Mouse (Mus musculus): ENCODE measurements at regions not wholly inside any gene's neighbourhood (a gene's known extent, or its start where the extent isn't known, plus 50 kb on each side); places are given as distances from the start of the nearest gene placed in this dataset.

- H3K4me1 ChIP-seq (ENCODE audit: control insufficient read depth, insufficient read depth, low read length) = no peaks in the 10 kb centered on the region; the same call in 1 of the 2 replicates
- no peak overlapping the region for H3K4me3 ChIP-seq (ENCODE audit: insufficient read depth, low read length)
- TF ChIP-seq CTCF (IDR thresholded peaks at IDR 0.05; ENCODE audit: extremely low read depth, insufficient read depth, low read length) (no peak), POLR2A (IDR thresholded peaks at IDR 0.05; ENCODE audit: extremely low read depth, insufficient read depth, low read length) (no peak)
- H3K27ac ChIP-seq (ENCODE audit: insufficient read depth, low read length) = no peak overlapping the region
These were observed 84.3 kb upstream of the 1700016C15Rik start for GRCm38 (mm10) chr1:177645327-177645726.

GRCm38 (mm10) chr1:177645897-177646535 is 83.6 kb upstream of the 1700016C15Rik start:
- TF ChIP-seq POLR2A (IDR thresholded peaks at IDR 0.05; ENCODE audit: extremely low read depth, insufficient read depth, low read length) (no peak), CTCF (IDR thresholded peaks at IDR 0.05; ENCODE audit: extremely low read depth, insufficient read depth, low read length) (no peak)
- H3K4me1 ChIP-seq (ENCODE audit: control insufficient read depth, insufficient read depth, low read length) = no peaks in the 10 kb centered on the region; the same call in 1 of the 2 replicates

GRCm38 (mm10) chr1:177647876-177648275 is 81.7 kb upstream of the 1700016C15Rik start:
- Histone ChIP-seq H3K27ac (ENCODE audit: insufficient read depth, low read length) (no peak overlapping the region; the same call in 1 of the 2 replicates), H3K4me3 (ENCODE audit: insufficient read depth, low read length) (no peak overlapping the region), H3K4me1 (ENCODE audit: control insufficient read depth, insufficient read depth, low read length) (no peaks in the 10 kb centered on the region; the same call in 1 of the 2 replicates)
- TF ChIP-seq CTCF (IDR thresholded peaks at IDR 0.05; ENCODE audit: extremely low read depth, insufficient read depth, low read length) = no peak

More at GRCm38 (mm10) chr1:177645897-177646535, 83.6 kb upstream of the 1700016C15Rik start:
- no peak overlapping the region for H3K4me3 ChIP-seq (ENCODE audit: insufficient read depth, low read length)
- no peak overlapping the region for H3K27ac ChIP-seq (ENCODE audit: insufficient read depth, low read length)

- no peak for TF ChIP-seq CTCF (IDR thresholded peaks at IDR 0.05; ENCODE audit: extremely low read depth, insufficient read depth, low read length)
- TF ChIP-seq POLR2A (IDR thresholded peaks at IDR 0.05; ENCODE audit: extremely low read depth, insufficient read depth, low read length) = no peak
- no peak overlapping the region for H3K4me3 ChIP-seq (ENCODE audit: insufficient read depth, low read length)
- no peak overlapping the region for H3K27ac ChIP-seq (ENCODE audit: insufficient read depth, low read length)
- no peaks in the 10 kb centered on the region; the same call in 1 of the 2 replicates for H3K4me1 ChIP-seq (ENCODE audit: control insufficient read depth, insufficient read depth, low read length)
These were observed 80.6 kb upstream of the 1700016C15Rik start for GRCm38 (mm10) chr1:177648974-177649373.

GRCm38 (mm10) chr1:177651219-177651618 is 78.4 kb upstream of the 1700016C15Rik start:
- TF ChIP-seq CTCF (IDR thresholded peaks at IDR 0.05; ENCODE audit: extremely low read depth, insufficient read depth, low read length) (no peak), POLR2A (IDR thresholded peaks at IDR 0.05; ENCODE audit: extremely low read depth, insufficient read depth, low read length) (no peak)
- H3K27ac ChIP-seq (ENCODE audit: insufficient read depth, low read length) = no peak overlapping the region
- no peaks in the 10 kb centered on the region; the same call in 1 of the 2 replicates for H3K4me1 ChIP-seq (ENCODE audit: control insufficient read depth, insufficient read depth, low read length)
- no peak overlapping the region for H3K4me3 ChIP-seq (ENCODE audit: insufficient read depth, low read length)

- no peak overlapping the region for H3K27ac ChIP-seq (ENCODE audit: insufficient read depth, low read length)
- no peak overlapping the region for H3K4me3 ChIP-seq (ENCODE audit: insufficient read depth, low read length)
- TF ChIP-seq POLR2A (IDR thresholded peaks at IDR 0.05; ENCODE audit: extremely low read depth, insufficient read depth, low read length) = no peak
- no peak for TF ChIP-seq CTCF (IDR thresholded peaks at IDR 0.05; ENCODE audit: extremely low read depth, insufficient read depth, low read length)
- H3K4me1 ChIP-seq (ENCODE audit: control insufficient read depth, insufficient read depth, low read length) = no peaks in the 10 kb centered on the region
These were observed 66.5 kb upstream of the 1700016C15Rik start for GRCm38 (mm10) chr1:177663163-177663562.

GRCm38 (mm10) chr1:177667041-177667791 is 62.4 kb upstream of the 1700016C15Rik start:
- H3K27ac ChIP-seq (ENCODE audit: insufficient read depth, low read length) = no peak overlapping the region
- H3K4me1 ChIP-seq (ENCODE audit: control insufficient read depth, insufficient read depth, low read length) = no peaks in the 10 kb centered on the region
- H3K4me3 ChIP-seq (ENCODE audit: insufficient read depth, low read length) = no peak overlapping the region
- TF ChIP-seq POLR2A (IDR thresholded peaks at IDR 0.05; ENCODE audit: extremely low read depth, insufficient read depth, low read length) (no peak), CTCF (IDR thresholded peaks at IDR 0.05; ENCODE audit: extremely low read depth, insufficient read depth, low read length) (no peak)

GRCm38 (mm10) chr1:177670576-177670975 is 59.0 kb upstream of the 1700016C15Rik start:
- H3K4me3 ChIP-seq (ENCODE audit: insufficient read depth, low read length) = no peak overlapping the region
- H3K27ac ChIP-seq (ENCODE audit: insufficient read depth, low read length) = no peak overlapping the region
- TF ChIP-seq POLR2A (IDR thresholded peaks at IDR 0.05; ENCODE audit: extremely low read depth, insufficient read depth, low read length) (no peak), CTCF (IDR thresholded peaks at IDR 0.05; ENCODE audit: extremely low read depth, insufficient read depth, low read length) (no peak)
- H3K4me1 ChIP-seq (ENCODE audit: control insufficient read depth, insufficient read depth, low read length) = no peaks in the 10 kb centered on the region

GRCm38 (mm10) chr1:177676657-177677056 is 53.0 kb upstream of the 1700016C15Rik start:
- H3K27ac ChIP-seq (ENCODE audit: insufficient read depth, low read length) = no peak overlapping the region
- H3K4me1 ChIP-seq (ENCODE audit: control insufficient read depth, insufficient read depth, low read length) = no peaks in the 10 kb centered on the region
- TF ChIP-seq CTCF (IDR thresholded peaks at IDR 0.05; ENCODE audit: extremely low read depth, insufficient read depth, low read length) (no peak), POLR2A (IDR thresholded peaks at IDR 0.05; ENCODE audit: extremely low read depth, insufficient read depth, low read length) (no peak)
- H3K4me3 ChIP-seq (ENCODE audit: insufficient read depth, low read length) = no peak overlapping the region

GRCm38 (mm10) chr1:177678832-177679231 is 50.8 kb upstream of the 1700016C15Rik start:
- TF ChIP-seq CTCF (IDR thresholded peaks at IDR 0.05; ENCODE audit: extremely low read depth, insufficient read depth, low read length) (no peak), POLR2A (IDR thresholded peaks at IDR 0.05; ENCODE audit: extremely low read depth, insufficient read depth, low read length) (no peak)
- Histone ChIP-seq H3K27ac (ENCODE audit: insufficient read depth, low read length) (no peak overlapping the region), H3K4me3 (ENCODE audit: insufficient read depth, low read length) (no peak overlapping the region)

More at GRCm38 (mm10) chr1:177678832-177679231, 50.8 kb upstream of the 1700016C15Rik start:
- H3K4me1 ChIP-seq (ENCODE audit: control insufficient read depth, insufficient read depth, low read length) = no peaks in the 10 kb centered on the region

All from cortical plate, adult 2 months (tissue).